Mouse (Mus musculus) embryonic facial prominence, embryonic 14.5 days (tissue): ENCODE data around the gene Hoxa6. TPM values are rescaled to one million over a fixed set of nuclear protein-coding genes. Genes with fewer than 3 reads are reported as not detected.
A peak's percentile ranks its signal among the peaks of the same experiment; 100 is the strongest.

Experiments used
- ATAC-seq: fragments of 200-750 bp; cut with Nextera tagmentation; 2 replicates; pipeline ENCODE4 v1.8.0; 2017; ENCODE audit warnings: low read depth, moderate number of reproducible peaks, moderate TSS enrichment
- DNase-seq: peaks from one replicate; pipeline ENCODE4 v3.0.0-alpha.2; 2015; ENCODE audit warnings: low spot score
- H3K27ac ChIP-seq: fragments of 300-500 bp; sonication (generic); replicated peaks from 2 replicates; pipeline ENCODE4 v1.5.1; 2014; ENCODE audit warnings: low read depth, mild to moderate bottlenecking, low read length, moderate library complexity
- H3K27me3 ChIP-seq: fragments of 300-500 bp; sonication (generic); replicated peaks from 2 replicates; pipeline ENCODE4 v1.6.1; 2014; ENCODE audit warnings: low read length; ENCODE audit not compliant: control insufficient read depth, insufficient read depth
- H3K36me3 ChIP-seq: fragments of 300-500 bp; sonication (generic); 2 replicates; pipeline ENCODE4 v1.6.1; 2014; ENCODE audit warnings: low read length, mixed read lengths; ENCODE audit not compliant: control insufficient read depth, insufficient read depth
- H3K4me1 ChIP-seq: fragments of 300-500 bp; sonication (generic); 2 replicates; pipeline ENCODE4 v1.6.1; 2014; ENCODE audit warnings: antibody characterized with exemption, low read length; ENCODE audit not compliant: control insufficient read depth, insufficient read depth
- H3K4me2 ChIP-seq: fragments of 300-500 bp; sonication (generic); 2 replicates; pipeline ENCODE4 v1.6.1; 2014; ENCODE audit warnings: low read depth, mild to moderate bottlenecking, low read length, moderate library complexity, mixed read lengths
- H3K4me3 ChIP-seq: fragments of 300-500 bp; sonication (generic); 2 replicates; pipeline ENCODE4 v1.5.1; 2014; ENCODE audit warnings: low read depth, mild to moderate bottlenecking, low read length
- H3K9ac ChIP-seq: fragments of 300-500 bp; sonication (generic); 2 replicates; pipeline ENCODE4 v1.6.1; 2014; ENCODE audit warnings: low read depth, mild to moderate bottlenecking, low read length, moderate library complexity, mixed read lengths
- H3K9me3 ChIP-seq: fragments of 300-500 bp; sonication (generic); 2 replicates; pipeline ENCODE4 v1.6.1; 2016; ENCODE audit warnings: low read length; ENCODE audit not compliant: control insufficient read depth
- WGBS: fragments of 180-500 bp; shearing (Covaris S2); extraction: QIAGEN DNeasy Blood & Tissue Kit; methylation state at CpG from one replicate; pipeline ENCODE4 v1.1.7; 2014; 5-methylcytosine and 5-hydroxymethylcytosine counted together
- polyA plus RNA-seq: library from polyadenylated mRNA; unstranded; fragments of >200 nt; fragmentation: Nextera tagmentation; extraction: Ambion mirVana; gene quantifications from 2 replicates; pipeline ENCODE4 v1.2.1, GENCODE M21; 2014

Gene Hoxa6
- polyA plus RNA-seq, 1 experiment from 2014 or later = not detected

DNA sequence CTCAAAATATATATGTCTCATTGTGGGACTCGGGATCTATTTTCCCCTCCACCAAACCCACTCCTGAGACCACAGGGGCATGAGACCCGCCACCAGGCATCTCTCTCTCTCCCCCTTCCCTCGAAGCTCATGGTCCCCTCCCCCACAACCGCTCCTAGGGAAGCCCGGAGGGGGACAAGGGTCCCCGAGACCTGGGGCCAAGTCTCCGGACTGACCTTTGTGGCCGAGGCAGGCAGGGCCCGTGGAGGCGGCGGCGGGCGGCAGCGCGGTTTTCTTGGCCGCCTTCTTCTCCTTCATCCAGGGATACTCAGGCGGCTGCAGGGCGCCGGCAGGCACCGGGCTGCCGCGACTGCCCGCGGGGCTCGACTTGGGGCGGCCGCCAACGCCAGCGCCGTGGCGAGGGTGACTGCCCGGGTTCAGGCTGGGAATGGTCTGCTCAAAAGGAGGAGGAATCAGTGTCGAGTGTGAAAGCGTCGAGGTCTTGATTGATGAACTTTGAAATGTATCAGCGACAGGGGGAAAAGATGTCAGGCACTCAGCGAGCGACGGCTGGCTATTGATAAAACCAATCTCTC is 44.4 kb downstream of the Hoxa6 start:
- no peak for ATAC-seq
- peak overlapping the region; percentile 65 for H3K9ac ChIP-seq
- H3K36me3 ChIP-seq = no peaks in the 10 kb centered on the region
- under 1% methylated on average over 26 of the region's 39 CpGs for WGBS
- no peaks in the 10 kb centered on the region for H3K9me3 ChIP-seq
- H3K27ac ChIP-seq = peak overlapping the region; percentile 83; the same call in 1 of the 2 replicates
- H3K27me3 ChIP-seq = peaks cover 94% of the 10 kb centered on the region
- no peaks in the 10 kb centered on the region for H3K4me1 ChIP-seq
- DNase-seq = no peak
- H3K4me3 ChIP-seq = peak overlapping the region; percentile 36
- H3K4me2 ChIP-seq = peak overlapping the region; percentile 99; the same call in 1 of the 2 replicates

GRCm38 (mm10) chr6:52163366-52164031 is 45.0 kb downstream of the Hoxa6 start:
- ATAC-seq = no peak
- Histone ChIP-seq H3K4me2 (peak overlapping the region; percentile 99; the same call in 1 of the 2 replicates), H3K4me3 (peak overlapping the region; percentile 36), H3K9me3 (no peaks in the 10 kb centered on the region), H3K9ac (peak overlapping the region; percentile 65; the same call in 1 of the 2 replicates), H3K36me3 (no peaks in the 10 kb centered on the region), H3K4me1 (peaks cover 4% of the 10 kb centered on the region; the same call in 1 of the 2 replicates), H3K27ac (peak overlapping the region; percentile 83; the same call in 1 of the 2 replicates), H3K27me3 (peaks cover 98% of the 10 kb centered on the region)
- DNase-seq = no peak
- 4% methylated on average over 17 of the region's 17 CpGs for WGBS

GRCm38 (mm10) chr6:52162611-52163365 is 45.7 kb downstream of the Hoxa6 start:
- Histone ChIP-seq H3K9ac (peak overlapping the region; percentile 65; the same call in 1 of the 2 replicates), H3K4me2 (peak overlapping the region; percentile 99; the same call in 1 of the 2 replicates), H3K4me3 (peak overlapping the region; percentile 36), H3K9me3 (no peaks in the 10 kb centered on the region), H3K36me3 (no peaks in the 10 kb centered on the region), H3K27ac (peak overlapping the region; percentile 83; the same call in 1 of the 2 replicates), H3K4me1 (peaks cover 7% of the 10 kb centered on the region; the same call in 1 of the 2 replicates), H3K27me3 (peaks cover 98% of the 10 kb centered on the region)
- ATAC-seq (no peak), DNase-seq (no peak)
- 7% methylated on average over 14 of the region's 14 CpGs for WGBS

DNA sequence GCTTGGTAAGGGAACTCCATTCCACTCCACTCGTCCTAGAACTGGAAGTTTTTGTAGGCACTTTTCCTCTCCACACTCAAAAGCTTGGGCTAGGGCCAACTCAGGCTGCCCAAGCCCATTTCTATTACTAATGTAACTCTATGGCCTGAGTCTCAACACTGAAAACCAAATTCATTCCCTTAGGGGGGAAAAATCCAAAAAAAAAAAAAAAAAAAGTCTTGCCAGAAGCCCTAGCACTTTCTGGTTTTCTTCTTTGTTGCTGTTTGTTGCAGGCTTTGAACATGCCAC is 46.5 kb downstream of the Hoxa6 start:
- H3K36me3 ChIP-seq = no peaks in the 10 kb centered on the region
- H3K27ac ChIP-seq = no peak overlapping the region; the same call in 1 of the 2 replicates
- no peaks in the 10 kb centered on the region for H3K9me3 ChIP-seq
- no peak overlapping the region for H3K4me3 ChIP-seq
- H3K4me2 ChIP-seq = peak overlapping the region; percentile 99; the same call in 1 of the 2 replicates
- WGBS = 4% methylated on average over 1 of the region's 1 CpGs
- H3K9ac ChIP-seq = no peak overlapping the region
- DNase-seq (no peak), ATAC-seq (no peak)
- peaks cover 98% of the 10 kb centered on the region for H3K27me3 ChIP-seq
- peaks cover 7% of the 10 kb centered on the region; the same call in 1 of the 2 replicates for H3K4me1 ChIP-seq

- peaks cover 98% of the 10 kb centered on the region for H3K27me3 ChIP-seq
- ATAC-seq = no peak
- peak overlapping the region; percentile 67; the same call in 1 of the 2 replicates for H3K27ac ChIP-seq
These were observed 47.0 kb downstream of the Hoxa6 start for GRCm38 (mm10) chr6:52161336-52162092.

DNA sequence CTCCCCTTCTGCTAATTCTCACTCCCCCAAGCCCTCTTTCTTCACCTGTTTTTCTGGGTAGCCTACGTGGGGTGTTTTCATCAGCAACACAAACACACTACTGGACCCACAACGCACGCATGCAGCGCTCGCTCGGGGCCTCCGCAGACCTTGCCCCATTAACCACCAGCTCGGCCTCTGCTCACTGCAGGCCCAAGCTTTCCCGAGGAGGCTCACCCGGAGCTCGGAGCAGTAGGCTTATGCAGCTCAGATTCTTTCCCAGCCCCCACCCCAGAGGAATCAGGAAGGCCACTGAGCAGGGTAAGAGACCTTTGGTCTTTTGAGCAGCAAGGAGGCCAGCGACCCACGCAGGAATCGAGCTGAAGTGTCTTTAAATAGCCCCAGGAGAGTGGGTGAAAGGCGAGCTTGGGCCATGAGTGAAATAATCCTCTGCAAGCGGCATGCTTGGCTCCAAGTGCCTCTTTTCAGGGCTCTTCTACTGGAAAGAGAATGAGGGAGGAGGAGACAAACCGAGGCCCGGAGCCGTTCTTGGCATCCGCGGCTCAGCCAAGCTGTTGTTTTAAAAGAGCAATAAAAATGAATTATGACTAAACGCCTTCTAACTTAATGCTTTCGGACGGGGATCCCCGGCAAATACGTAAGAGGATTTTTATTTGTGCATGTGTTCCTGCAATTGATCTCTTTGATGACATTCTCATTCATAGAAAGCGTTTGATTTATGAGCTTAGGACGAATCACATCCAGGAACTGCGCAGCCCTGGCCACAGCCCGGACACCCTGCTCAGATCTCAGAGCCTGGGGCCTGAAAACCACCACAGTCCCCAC is 47.8 kb downstream of the Hoxa6 start:
- Histone ChIP-seq H3K9me3 (no peaks in the 10 kb centered on the region), H3K4me1 (peaks cover 7% of the 10 kb centered on the region; the same call in 1 of the 2 replicates), H3K27ac (peak overlapping the region; percentile 67; the same call in 1 of the 2 replicates), H3K4me3 (peak overlapping the region; percentile 62; the same call in 1 of the 2 replicates), H3K36me3 (no peaks in the 10 kb centered on the region), H3K27me3 (peaks cover 97% of the 10 kb centered on the region), H3K4me2 (peak overlapping the region; percentile 99), H3K9ac (peak overlapping the region; percentile 53; the same call in 1 of the 2 replicates)
- ATAC-seq (no peak), DNase-seq (no peak)
- 4% methylated on average over 30 of the region's 30 CpGs for WGBS

More at GRCm38 (mm10) chr6:52161336-52162092, 47.0 kb downstream of the Hoxa6 start:
- Histone ChIP-seq H3K9me3 (no peaks in the 10 kb centered on the region), H3K4me3 (peak overlapping the region; percentile 62; the same call in 1 of the 2 replicates), H3K36me3 (no peaks in the 10 kb centered on the region), H3K4me1 (peaks cover 7% of the 10 kb centered on the region; the same call in 1 of the 2 replicates), H3K4me2 (peak overlapping the region; percentile 99; the same call in 1 of the 2 replicates), H3K9ac (peak overlapping the region; percentile 53; the same call in 1 of the 2 replicates)
- DNase-seq = no peak
- WGBS = 2% methylated on average over 8 of the region's 8 CpGs

- Histone ChIP-seq H3K9me3 (no peaks in the 10 kb centered on the region), H3K9ac (no peak overlapping the region), H3K36me3 (no peaks in the 10 kb centered on the region), H3K27me3 (peaks cover 97% of the 10 kb centered on the region), H3K4me1 (peaks cover 7% of the 10 kb centered on the region; the same call in 1 of the 2 replicates), H3K27ac (peak overlapping the region; percentile 67; the same call in 1 of the 2 replicates), H3K4me3 (peak overlapping the region; percentile 62), H3K4me2 (peak overlapping the region; percentile 99)
- no peak for DNase-seq
- 2% methylated on average over 6 of the region's 9 CpGs for WGBS
- ATAC-seq = no peak
These were observed 48.5 kb downstream of the Hoxa6 start for GRCm38 (mm10) chr6:52159979-52160378.
